Mouse (Mus musculus) ovary, postnatal 14 days (tissue): ENCODE measurements around the gene Hnrnpk.
A peak's percentile ranks its signal among the peaks of the same experiment; 100 is the strongest.
"Not testable (repeated sequence)": the region's sequence is repeated elsewhere in the genome, so short reads cannot be mapped to it uniquely, and the experiment has no call there.

Experiments
- DNase-seq: peaks from one replicate; pipeline ENCODE4 v3.0.0; 2022; ENCODE audit warnings: low spot score

Hnrnpk gene

DNA sequence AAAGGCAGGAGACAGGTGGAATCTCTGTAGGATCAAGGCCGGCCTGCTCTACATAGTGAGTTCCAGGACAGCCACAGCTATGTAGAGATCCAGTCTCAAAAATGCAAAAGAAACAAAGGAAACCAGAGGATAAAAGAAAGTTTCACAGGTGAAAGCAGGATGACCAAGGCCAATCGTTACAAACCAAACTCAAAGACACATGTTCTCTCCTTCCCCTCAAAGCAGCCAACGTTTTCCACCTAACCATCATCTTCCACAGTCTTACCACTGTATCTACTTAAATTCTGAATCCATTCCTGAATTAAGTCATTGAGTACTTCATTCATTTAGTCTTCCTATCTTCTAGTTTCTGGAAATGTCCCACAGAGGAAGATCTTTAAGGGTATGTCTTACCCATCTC lies 14.8 kb downstream of the Hnrnpk start:
- DNase-seq: no peak

DNA sequence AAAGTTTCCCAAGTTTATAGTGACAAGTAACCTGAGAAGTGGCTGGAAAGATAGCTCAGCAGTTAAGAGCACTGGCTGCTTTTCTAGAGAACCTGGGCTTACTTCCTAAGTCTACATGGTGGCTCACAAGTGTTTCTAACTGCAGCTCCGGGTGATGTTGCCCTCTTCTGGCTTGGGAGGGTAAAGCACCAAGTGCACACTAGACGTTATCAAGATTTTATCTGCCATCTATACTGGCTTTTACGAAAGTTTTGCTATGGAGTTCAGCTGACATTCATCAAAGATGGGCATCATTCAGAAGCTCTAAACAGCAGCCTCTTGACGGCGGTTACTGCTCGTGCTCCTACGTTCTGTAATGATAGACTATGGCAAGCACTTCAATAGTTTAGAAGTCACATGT lies 15.2 kb downstream of the Hnrnpk start:
- DNase-seq: peak; percentile 59

DNA sequence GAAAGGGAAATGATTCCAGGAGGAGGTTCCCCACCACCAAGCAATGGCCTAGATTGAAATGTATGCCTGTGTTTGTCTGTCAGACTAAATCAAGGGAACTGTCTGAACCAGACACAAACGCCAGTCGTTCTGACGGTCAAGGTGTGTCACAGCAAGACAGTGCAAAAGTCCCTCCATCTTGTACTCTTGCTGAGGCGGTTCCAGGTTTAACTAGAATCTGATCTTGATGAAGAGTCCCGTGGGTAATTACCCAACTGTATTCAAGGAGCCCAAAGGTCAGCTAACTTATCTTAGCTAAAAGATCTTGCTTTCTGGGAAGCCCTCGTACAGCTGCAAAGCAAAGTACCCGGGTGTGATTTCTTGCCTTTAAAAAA lies 17.6 kb downstream of the Hnrnpk start:
- no peak for DNase-seq

DNA sequence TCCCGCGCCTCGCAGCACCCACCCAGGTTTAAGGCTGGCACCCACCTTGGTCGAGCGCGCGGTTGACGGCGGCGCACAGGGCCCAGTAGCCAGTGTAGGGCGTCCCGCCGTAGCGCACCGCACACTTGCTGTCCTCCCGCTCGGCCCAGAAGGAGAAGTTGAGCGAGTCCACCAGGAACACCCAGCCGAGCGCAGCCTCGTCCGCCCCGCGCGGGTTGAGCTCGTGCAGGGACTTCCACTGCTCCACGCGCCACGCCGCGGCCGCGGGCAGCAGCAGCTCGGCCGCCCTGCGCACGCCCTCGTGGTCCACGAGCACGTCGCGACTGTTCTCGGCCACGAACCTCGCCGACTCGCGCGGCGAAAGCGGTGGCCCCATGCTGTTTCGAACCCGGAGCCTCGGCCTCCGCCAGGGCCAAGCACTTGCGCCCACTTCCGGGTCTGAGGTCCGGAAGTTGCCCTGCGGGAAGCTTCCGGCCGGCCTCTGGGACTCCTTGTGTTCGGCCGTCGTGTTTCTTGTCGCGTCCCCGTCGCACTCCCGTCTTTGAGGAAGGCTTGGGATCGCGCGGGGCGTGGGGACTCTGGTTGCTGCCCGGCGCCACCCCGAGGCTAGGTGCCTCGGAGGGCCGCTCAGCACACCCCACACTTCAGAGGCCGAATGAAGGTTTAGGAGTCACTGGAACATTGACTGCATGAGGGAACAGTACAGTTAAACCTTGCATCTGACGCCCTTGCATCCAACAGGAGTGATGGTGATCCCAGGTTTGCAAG lies 18.2 kb downstream of the Hnrnpk start, which contains the start of gene 2210016F16Rik:
Gene 2210016F16Rik, minus strand, starts transcription at position 447 of the 768 bp plus-strand sequence.
- peak; percentile 49 for DNase-seq

DNA sequence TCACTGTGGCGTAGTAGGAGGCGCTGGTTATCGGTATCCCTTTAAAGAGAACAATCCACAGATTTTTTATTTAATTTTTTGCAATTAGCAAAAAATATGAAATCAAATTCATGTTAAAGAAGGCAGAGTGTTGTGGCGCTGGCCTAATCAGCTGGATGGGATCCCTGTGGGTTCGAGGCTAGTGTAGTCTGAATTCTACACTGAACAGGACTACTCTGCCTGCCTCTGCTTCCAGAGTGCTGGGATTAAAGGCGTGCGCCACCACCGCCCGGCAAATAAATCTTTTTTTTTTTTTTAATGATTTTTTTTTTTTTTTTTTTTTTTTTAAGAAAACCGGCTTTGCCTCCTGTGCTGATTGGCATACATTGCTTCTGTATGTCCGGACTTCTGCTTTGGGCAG lies 18.8 kb downstream of the Hnrnpk start:
- no peak for DNase-seq

DNA sequence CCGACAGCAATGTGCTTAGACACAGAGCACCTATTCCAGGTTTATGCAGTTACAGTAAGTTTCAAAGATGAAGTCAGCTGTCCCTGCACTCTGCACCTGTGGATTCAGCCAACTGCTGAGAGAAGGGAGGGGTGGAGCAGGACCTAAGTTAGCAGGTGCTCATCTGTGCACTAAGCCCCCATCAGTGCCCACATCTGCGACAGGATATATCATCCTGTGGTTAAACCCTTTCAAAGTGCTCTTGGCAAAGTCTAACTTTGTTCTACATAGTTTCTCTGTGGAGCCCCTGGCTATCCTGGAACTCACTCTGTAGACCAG lies 30.0 kb downstream of the Hnrnpk start:
- no peak for DNase-seq

DNA sequence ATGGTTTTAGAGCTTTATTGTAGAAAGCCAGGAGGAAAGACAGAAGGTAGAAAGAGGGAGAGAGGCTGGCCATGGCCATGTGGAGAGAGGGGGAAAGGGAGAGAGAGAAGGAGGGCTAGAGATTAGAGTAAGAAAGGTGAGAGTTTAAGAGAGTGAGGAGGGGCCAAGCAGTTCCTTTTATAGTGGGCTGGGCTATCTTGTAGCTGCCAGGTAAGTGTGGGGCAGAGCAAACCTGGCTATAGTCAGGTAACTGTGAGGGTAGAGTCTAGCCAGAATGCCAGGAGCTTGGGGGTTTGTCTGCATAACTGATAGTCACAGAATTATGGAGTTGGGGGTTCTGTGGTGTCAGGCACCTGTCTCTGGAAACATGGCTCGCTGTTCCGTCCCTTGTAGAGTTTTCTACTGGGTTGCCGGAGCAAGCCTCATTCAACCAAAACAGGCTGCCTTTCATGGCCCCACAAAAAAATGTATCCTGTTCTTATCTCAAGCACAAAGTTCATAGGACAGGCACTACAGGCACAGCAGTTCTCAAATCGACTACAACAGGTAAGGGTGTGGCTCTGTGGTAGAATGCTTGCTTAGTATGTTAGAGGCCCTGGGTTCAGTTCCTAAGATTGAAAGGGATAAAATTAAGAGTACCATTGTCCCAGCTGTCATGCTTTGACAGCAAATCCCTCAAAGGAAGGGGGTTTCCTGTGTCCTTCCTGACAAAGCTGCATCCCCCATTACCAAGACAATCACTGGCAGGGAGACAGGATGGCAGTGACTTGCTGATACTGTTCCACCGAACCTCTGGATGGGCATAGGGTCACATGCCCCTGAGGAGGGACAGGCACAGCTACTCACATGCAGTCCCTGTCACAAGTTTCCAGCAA lies 30.6 kb downstream of the Hnrnpk start:
- no peak for DNase-seq

DNA sequence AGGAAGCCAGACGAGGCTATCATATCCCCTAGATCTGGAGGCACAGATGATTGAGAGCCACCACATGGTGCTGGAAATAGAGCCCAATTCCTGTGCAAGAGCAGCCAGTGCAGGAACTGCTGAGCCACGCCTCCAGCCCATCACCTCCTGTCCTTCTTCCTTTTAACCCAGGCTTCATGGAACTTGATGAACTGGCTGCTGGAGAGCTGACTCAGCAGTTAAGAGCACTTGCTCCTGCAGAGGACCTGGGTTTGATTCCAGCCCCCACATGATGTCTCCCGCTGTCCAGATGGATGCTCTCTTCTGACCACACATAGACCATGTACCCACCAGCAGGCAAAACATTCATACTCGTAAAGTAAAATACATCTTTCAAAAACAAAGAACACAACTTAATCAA lies 34.3 kb downstream of the Hnrnpk start:
- no peak for DNase-seq

DNA sequence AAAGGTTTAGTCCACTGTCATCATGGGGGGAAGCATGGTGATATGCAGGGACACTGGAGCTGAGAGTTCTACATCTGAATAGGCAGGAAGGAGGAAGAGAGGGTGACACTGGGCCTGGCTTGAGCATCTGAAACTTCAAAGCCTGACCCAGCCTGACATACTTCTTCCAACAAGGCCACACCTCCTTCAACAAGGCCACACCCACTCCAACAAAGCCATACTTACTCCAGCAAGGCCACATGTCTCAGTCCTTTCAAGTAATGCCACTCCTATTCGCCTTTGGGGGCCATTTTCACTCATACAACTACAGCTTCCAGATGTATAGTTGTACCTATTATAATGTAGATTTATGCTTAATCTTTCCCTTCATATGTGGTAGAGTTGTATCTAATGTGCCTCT lies 35.5 kb downstream of the Hnrnpk start:
- no peak for DNase-seq

DNA sequence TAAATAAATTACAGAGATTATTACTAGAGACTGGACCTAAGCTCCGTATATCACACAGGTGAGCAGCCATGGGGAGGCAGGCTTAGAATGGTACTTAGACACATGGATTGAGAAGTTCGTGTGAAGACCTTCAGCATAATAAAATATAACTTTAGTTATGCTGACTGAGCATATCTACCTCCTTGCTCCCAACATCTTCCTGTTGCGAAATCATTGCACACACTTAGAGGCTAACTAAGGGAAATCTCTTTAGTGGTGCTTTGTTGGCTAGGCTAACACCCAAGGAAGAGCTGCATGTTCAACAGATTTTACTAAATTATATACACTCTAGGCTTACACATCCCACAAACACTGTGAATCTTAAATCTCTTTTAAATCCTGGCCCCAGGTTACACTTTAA lies 36.8 kb downstream of the Hnrnpk start:
- DNase-seq: no peak

DNA sequence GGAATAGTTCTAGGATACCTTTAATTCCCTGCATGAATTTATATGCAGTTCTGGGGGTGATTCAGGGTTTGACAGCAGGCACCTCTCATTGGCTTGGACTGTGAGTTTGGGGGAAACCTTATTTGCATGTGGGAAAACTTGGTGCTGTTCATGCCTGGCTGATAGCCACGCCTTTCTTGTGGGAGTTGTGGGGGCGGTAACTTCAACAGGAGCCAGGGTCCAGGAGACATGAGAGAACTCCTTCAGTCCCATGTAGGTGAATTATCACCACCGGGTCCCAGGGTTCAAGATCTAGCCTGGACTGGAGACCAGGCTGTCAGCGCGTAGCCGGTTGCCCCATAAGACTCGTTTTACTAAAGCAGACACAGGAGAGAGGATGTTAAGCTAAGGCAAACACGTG lies 38.0 kb downstream of the Hnrnpk start:
- DNase-seq: not testable (repeated sequence)

DNA sequence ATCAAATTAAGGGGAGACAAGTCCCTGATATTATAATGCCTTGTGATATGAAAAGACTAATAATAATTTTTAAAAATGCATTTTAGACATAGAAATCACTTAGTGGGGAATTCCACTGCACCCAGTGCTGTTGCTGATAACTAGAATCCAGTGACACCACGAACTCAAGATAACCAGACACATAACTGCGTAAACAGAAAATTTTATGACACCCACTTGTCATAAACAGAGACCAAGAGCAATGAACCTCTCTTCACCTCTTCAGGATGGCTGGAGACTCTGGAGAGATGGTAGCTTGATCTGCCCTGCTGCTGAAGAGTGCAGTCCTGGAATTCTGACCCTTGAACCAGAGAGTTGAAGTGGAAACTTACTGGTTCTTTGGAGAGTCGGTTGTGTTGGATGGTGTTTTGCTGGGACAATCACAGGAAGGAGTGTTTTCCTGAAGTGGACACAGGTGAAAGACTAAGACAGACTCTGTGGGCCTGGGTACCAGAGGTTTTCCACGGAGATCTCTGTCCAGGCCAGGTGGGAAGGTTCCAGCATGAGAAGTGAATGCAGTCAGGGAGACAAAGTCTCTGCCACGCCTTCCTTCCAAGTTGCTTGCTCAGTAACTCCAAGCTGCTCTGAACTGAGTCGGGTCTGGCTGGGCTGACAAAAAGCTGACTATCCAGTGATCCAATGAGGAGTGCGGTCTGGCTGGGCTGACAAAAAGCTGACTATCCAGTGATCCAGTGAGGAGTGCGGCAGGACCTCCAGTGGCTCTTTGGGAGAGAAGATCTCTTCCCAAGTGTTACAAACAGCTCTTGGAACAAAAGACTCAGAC lies 38.6 kb downstream of the Hnrnpk start:
- no peak for DNase-seq

DNA sequence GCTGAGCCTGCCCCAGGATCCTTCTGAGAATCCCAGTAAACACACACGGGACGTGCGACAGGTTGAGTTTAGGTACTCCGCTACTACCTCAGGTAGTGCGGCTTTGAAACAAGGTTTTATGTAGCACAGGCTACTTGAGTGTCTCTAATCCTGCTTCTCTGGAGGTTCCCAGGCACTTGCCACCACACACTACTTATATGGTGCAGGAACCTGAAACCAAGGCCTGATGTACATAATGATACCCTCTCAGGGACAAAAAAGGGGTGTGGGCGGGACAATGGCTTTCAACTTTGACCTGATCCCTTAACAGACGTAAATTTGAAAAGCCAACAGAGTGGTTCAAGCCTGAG lies 43.9 kb downstream of the Hnrnpk start:
- no peak for DNase-seq

DNA sequence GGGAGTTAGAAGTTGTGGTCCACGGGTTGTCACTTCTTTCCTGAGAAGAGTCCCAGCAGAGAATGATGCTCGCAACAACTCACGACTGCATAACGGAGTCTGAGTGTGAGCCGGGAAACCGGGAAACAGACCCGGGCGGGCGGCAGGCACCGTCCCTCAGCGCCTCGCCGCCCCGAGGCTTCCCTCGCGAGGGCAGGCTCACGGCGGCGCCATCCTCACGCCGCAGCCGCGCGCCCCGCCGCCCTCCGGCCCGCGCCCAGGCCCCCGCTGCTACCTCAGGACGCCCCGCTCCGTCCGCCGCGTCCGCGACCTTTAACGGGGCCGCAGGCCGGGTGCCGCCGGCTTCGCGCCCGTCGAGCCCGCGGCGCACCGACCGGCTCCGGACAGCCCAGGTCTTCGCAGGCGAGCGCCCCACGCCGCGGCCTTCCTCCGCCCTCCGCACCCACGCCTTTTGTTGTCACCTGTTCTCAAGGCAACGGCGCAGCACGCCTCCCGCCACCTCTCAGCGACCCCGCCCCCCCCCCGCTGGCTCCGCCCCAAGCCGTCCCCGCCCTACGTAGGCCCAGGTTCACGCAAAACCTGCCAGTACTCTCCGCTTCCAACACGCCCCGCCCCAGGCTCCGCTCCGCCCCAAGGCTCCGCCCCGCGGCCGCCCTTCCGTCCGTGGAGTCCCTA lies 44.4 kb downstream of the Hnrnpk start, which contains the start of gene Kif27:
Gene Kif27, minus strand, starts transcription at position 494 of the 675 bp plus-strand sequence.
- DNase-seq: peak; percentile 64

DNA sequence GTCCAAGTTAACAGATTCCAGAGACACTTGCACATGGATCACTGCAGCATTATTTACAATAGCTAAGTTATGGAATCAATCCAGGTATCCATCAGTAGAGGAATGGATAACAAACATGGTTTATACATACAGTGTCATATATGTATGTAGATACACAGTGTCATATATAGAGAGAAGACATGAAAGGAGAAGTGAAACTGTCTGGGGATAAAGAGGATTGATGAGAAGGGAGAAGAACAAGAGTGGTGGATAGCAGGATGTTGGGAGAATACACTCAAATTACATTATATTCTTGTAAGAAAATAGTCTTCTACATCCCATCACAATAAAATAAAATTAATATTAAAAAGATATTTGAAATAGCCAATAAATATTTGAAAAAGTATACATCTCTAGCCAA lies 50.1 kb downstream of the Hnrnpk start:
- no peak for DNase-seq

DNA sequence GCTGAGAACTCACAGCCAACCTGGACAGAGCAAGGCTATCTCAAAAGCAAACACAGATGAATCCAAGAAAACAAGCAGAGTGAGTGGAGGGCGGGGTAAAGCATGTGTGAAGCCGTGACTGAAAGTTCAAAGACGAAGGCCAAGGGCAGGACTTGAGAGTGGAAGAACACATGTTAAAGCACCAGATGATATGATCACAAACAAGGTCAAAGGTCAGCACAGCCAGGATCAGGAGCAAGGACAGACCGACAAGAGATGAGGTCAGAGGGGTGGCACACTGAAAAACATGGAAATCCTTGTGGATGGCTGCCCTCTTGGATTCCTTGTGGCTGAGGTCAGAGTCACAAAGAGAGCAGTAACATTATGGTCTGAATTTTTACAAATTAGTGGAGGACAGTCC lies 52.5 kb downstream of the Hnrnpk start:
- DNase-seq: no peak

DNA sequence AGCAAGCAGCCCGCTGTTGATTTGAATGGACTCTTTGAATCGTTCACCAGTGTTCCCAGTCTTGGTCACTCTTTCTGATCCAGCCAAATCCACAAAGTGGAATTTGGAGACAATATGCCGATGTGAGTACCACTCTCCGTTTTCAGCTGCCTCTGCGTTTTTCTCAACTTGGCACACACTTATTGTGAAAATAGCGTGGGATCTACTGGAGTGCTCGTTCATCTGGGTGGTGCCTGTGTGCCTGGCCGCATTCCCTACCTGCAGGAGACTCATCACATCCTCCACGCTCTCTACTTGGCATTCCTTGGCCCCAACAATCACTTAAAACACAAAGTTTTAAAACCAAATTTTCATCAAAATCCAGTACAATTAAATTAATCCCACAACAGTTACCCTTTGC lies 58.6 kb downstream of the Hnrnpk start:
- DNase-seq: no peak
